ENCODE assay signal across 22 mouse cellular contexts in genomic region chr4:59051081-59051480, GRCm38 (mm10). TPM values are rescaled to one million over a fixed set of nuclear protein-coding genes. Genes with fewer than 3 reads are reported as not detected.
"Had no signal": no experiment of that assay in that cellular context is flagged by ENCODE, and none has a peak within 500 bp of the region (broad histone marks: within the 10 kb centered on the region; RNA-seq: fewer than 3 reads in every experiment).

No protein-coding gene starts in this region.

- ATAC-seq: liver, postnatal 0 days; lung, postnatal 0 days; midbrain, embryonic 16.5 days had no signal

- H3K4me1 ChIP-seq: liver, embryonic 15.5 days; lung, embryonic 15.5 days; midbrain, embryonic 12.5 days; neural tube, embryonic 13.5 days; neural tube, embryonic 15.5 days had no signal

- H3K4me2 ChIP-seq: liver, embryonic 15.5 days; lung, embryonic 15.5 days; midbrain, embryonic 12.5 days; neural tube, embryonic 13.5 days; neural tube, embryonic 15.5 days had no signal

- H3K36me3 ChIP-seq: liver, embryonic 15.5 days; lung, embryonic 15.5 days; midbrain, embryonic 10.5 days; midbrain, embryonic 12.5 days; neural tube, embryonic 13.5 days; neural tube, embryonic 15.5 days had no signal

- DNase-seq: liver, postnatal 0 days; lung, adult 2 months; lung, postnatal 14 days; lung, postnatal 4 days; midbrain, embryonic 14.5 days; retina, postnatal 1 day; right cerebral cortex, adult 18-20 months; right cerebral cortex, postnatal 25 days; right cerebral cortex, postnatal 4 days; spleen, adult 18-20 months; thymus, adult 18-20 months; thymus, postnatal 14 days; thymus, postnatal 36 days had no signal

- H3K4me3 ChIP-seq: liver, embryonic 15.5 days; lung, embryonic 15.5 days; midbrain, embryonic 10.5 days; midbrain, embryonic 12.5 days; myocyte; neural tube, embryonic 13.5 days; neural tube, embryonic 15.5 days had no signal

- H3K9me3 ChIP-seq: liver, embryonic 15.5 days; lung, embryonic 15.5 days; midbrain, embryonic 10.5 days; midbrain, embryonic 12.5 days; neural tube, embryonic 13.5 days; neural tube, embryonic 15.5 days had no signal

- H3K9ac ChIP-seq: liver, embryonic 15.5 days; liver, postnatal 0 days; lung, embryonic 15.5 days; midbrain, embryonic 12.5 days; neural tube, embryonic 13.5 days; neural tube, embryonic 15.5 days had no signal

- H3K27me3 ChIP-seq: liver, embryonic 15.5 days; lung, embryonic 15.5 days; midbrain, embryonic 12.5 days; neural tube, embryonic 13.5 days; neural tube, embryonic 15.5 days had no signal

- H3K27ac ChIP-seq: liver, embryonic 15.5 days; lung, embryonic 15.5 days; midbrain, embryonic 10.5 days; midbrain, embryonic 12.5 days; neural tube, embryonic 13.5 days; neural tube, embryonic 15.5 days had no signal

RNA-seq across cellular contexts. Expression of gene Gm20503, which starts 48.1 kb away (rescaled TPM):
- polyA plus RNA-seq: lung, adult 2 months had no signal
